ENCODE assay signal across 24 mouse cellular contexts in genomic region chr11:59379547-59379946, GRCm38 (mm10). TPM values are rescaled to one million over a fixed set of nuclear protein-coding genes. Genes with fewer than 3 reads are reported as not detected.
"Had no signal": no experiment of that assay in that cellular context is flagged by ENCODE, and none has a peak within 500 bp of the region (broad histone marks: within the 10 kb centered on the region; RNA-seq: fewer than 3 reads in every experiment).

No protein-coding gene starts in this region.

- H3K4me2 ChIP-seq: neural tube, embryonic 12.5 days; neural tube, embryonic 13.5 days; neural tube, embryonic 15.5 days; stomach, embryonic 15.5 days had no signal

- H3K4me1 ChIP-seq: neural tube, embryonic 12.5 days had no signal

- H3K9me3 ChIP-seq: neural tube, embryonic 12.5 days; neural tube, embryonic 13.5 days; neural tube, embryonic 15.5 days; stomach, embryonic 15.5 days had no signal

- H3K4me3 ChIP-seq: neural tube, embryonic 12.5 days; neural tube, embryonic 13.5 days; neural tube, embryonic 15.5 days; stomach, embryonic 15.5 days had no signal

- H3K27ac ChIP-seq: neural tube, embryonic 12.5 days; neural tube, embryonic 13.5 days; neural tube, embryonic 15.5 days; stomach, embryonic 15.5 days; stomach, postnatal 0 days had no signal

- H3K27me3 ChIP-seq: neural tube, embryonic 12.5 days; neural tube, embryonic 15.5 days; stomach, embryonic 15.5 days had no signal

- DNase-seq: retina, postnatal 1 day; right cerebral cortex, adult 18-20 months; right cerebral cortex, postnatal 14 days; right cerebral cortex, postnatal 25 days; right cerebral cortex, postnatal 4 days; spleen, adult 18-20 months; thymus, adult 18-20 months; thymus, adult 2 months; thymus, postnatal 14 days; thymus, postnatal 25 days; thymus, postnatal 36 days; thymus, postnatal 4 days had no signal

- H3K9ac ChIP-seq: neural tube, embryonic 12.5 days; neural tube, embryonic 13.5 days; neural tube, embryonic 15.5 days; stomach, embryonic 15.5 days had no signal

- H3K36me3 ChIP-seq: neural tube, embryonic 12.5 days; neural tube, embryonic 13.5 days; neural tube, embryonic 15.5 days; stomach, embryonic 15.5 days had no signal

RNA-seq across cellular contexts. Expression of gene Prss38, which starts 4.1 kb away (rescaled TPM):
- total RNA-seq: neutrophil, adult 5-6 weeks had no signal
- polyA plus RNA-seq: neural tube, embryonic 12.5 days; neural tube, embryonic 13.5 days; neural tube, embryonic 14.5 days; neural tube, embryonic 15.5 days; small intestine, adult 2 months; spleen, adult 2 months; stomach, embryonic 14.5 days; stomach, embryonic 15.5 days; stomach, embryonic 16.5 days; stomach, postnatal 0 days; thymus, adult 2 months; thymus, postnatal 0 days had no signal
